Mouse (Mus musculus): Measurements from ENCODE around the gene Engase. TPM values are rescaled to one million over a fixed set of nuclear protein-coding genes. Genes with fewer than 3 reads are reported as not detected.
A peak's percentile ranks its signal among the peaks of the same experiment; 100 is the strongest.

Gene Engase
- polyA plus RNA-seq, 1 experiment: 2.9 TPM

DNA sequence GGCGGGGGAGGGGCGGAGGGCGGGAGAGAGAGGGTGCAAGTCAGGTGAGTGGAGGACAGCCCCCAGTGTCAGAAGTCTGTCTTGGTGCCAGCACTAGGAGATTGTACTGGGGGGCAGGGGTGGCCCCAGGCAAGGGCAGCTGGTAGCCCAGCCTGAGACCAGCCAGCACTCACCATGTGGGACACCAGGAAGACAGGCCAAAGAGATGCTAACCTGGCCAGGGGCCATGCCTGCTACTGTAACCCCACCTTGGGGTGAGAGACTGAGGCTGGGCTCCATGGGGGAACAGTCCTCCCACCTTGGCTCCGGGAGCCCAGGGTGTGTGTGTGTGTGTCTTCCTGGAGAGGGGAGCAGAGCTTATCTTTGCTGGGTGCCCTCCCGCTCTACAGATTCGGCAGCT is 26.4 kb downstream of the Engase start:
- Histone ChIP-seq H3K27ac (ENCODE audit: control insufficient read depth, insufficient read depth, low read depth, low read length) (no peak overlapping the region), H3K36me3 (ENCODE audit: control insufficient read depth, insufficient read depth, low read length) (no peaks in the 10 kb centered on the region), H3K4me3 (ENCODE audit: control insufficient read depth, low read depth, low read length) (no peak overlapping the region), H3K27me3 (ENCODE audit: control insufficient read depth, insufficient read depth, low read length) (no peaks in the 10 kb centered on the region), H3K4me1 (ENCODE audit: control insufficient read depth, insufficient read depth, low read length) (peaks cover 4% of the 10 kb centered on the region)
- TF ChIP-seq POLR2A (IDR thresholded peaks at IDR 0.05; ENCODE audit: control insufficient read depth, low read depth, low read length): no peak
- no peak for TF ChIP-seq CTCF (IDR thresholded peaks at IDR 0.05; ENCODE audit: control insufficient read depth, insufficient read depth, insufficient replicate concordance, low read depth, low read length)

DNA sequence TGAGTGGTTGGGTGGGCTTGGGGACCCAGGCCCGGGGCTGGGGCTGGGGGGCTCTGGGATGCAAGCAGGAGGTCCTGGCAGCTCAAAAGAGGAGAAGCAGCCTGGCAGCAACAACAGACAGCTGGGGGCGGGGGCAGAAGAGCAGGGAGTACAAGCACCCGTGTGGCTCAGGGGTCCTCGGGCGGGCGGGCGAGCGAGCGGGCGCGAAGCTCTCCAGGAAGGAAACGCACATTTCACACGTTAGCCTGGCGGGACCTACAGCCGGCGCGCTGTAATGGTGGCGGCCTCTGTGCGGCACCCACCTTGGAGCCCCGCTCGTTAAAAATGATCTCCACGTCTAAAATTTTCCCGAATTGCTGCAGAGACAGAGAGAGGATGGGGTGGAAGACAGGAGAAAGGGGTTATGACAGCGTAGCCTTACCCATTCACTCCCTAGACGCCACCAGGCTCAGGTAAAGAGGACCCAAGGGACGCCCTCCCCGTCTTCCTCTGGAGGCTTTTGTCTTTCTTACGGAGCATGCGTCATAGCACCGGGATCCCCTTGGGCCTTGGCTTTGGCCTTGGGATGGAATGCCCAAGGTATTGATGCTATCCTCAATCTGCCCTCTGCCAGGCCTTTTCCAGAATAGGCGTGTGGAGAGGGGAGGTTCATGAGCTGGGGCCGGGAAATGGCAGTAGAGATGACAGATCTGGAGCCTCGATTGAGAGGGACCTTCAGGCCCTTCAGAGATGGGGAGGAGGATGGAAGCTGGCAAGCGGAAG is 27.0 kb downstream of the Engase start:
- H3K36me3 ChIP-seq (ENCODE audit: control insufficient read depth, insufficient read depth, low read length): no peaks in the 10 kb centered on the region
- peaks cover 4% of the 10 kb centered on the region for H3K4me1 ChIP-seq (ENCODE audit: control insufficient read depth, insufficient read depth, low read length)
- TF ChIP-seq CTCF (IDR thresholded peaks at IDR 0.05; ENCODE audit: control insufficient read depth, insufficient read depth, insufficient replicate concordance, low read depth, low read length): no peak
- no peak for TF ChIP-seq POLR2A (IDR thresholded peaks at IDR 0.05; ENCODE audit: control insufficient read depth, low read depth, low read length)
- H3K27ac ChIP-seq (ENCODE audit: control insufficient read depth, insufficient read depth, low read depth, low read length): no peak overlapping the region
- H3K4me3 ChIP-seq (ENCODE audit: control insufficient read depth, low read depth, low read length): no peak overlapping the region
- H3K27me3 ChIP-seq (ENCODE audit: control insufficient read depth, insufficient read depth, low read length): no peaks in the 10 kb centered on the region

DNA sequence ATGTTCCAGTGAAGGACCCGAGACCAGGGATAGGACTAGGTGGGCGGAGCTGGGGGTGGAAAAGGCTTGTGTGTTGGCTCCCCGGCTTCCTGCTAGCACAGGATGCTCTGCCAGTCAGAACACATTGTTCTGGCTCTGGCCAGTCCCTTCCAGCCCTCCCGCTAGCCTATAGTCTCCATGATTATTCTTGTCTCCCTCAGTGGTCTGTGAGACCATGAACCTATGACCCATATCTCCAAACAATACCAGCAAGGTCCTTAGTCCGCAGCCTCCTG is 27.5 kb downstream of the Engase start:
- Histone ChIP-seq H3K36me3 (ENCODE audit: control insufficient read depth, insufficient read depth, low read length) (no peaks in the 10 kb centered on the region), H3K27ac (ENCODE audit: control insufficient read depth, insufficient read depth, low read depth, low read length) (no peak overlapping the region), H3K4me3 (ENCODE audit: control insufficient read depth, low read depth, low read length) (no peak overlapping the region), H3K4me1 (ENCODE audit: control insufficient read depth, insufficient read depth, low read length) (peaks cover 4% of the 10 kb centered on the region), H3K27me3 (ENCODE audit: control insufficient read depth, insufficient read depth, low read length) (no peaks in the 10 kb centered on the region)
- TF ChIP-seq CTCF (IDR thresholded peaks at IDR 0.05; ENCODE audit: control insufficient read depth, insufficient read depth, insufficient replicate concordance, low read depth, low read length): no peak
- TF ChIP-seq POLR2A (IDR thresholded peaks at IDR 0.05; ENCODE audit: control insufficient read depth, low read depth, low read length): no peak

DNA sequence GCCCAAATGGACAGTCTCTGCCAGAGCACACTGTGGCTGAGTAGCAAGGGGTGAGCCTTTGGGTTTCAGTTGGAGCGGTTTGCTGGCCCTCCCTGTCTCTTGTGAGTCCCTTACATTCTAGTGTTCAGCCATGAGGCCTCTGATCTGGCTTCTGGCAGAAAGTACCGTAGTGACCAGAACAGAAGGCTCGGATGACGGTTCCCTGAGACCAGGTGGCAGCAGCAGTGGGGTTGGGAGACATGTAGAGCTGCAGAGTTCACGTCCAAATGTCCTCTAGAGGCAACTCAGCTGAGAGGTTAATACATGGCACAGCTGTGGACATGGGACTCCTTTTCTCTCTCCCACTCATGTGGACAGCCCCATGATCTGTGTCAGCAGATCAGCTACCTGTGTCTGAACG is 30.5 kb downstream of the Engase start:
- no peaks in the 10 kb centered on the region for H3K27me3 ChIP-seq (ENCODE audit: control insufficient read depth, insufficient read depth, low read length)
- H3K27ac ChIP-seq (ENCODE audit: control insufficient read depth, insufficient read depth, low read depth, low read length): no peak overlapping the region
- no peak overlapping the region for H3K4me3 ChIP-seq (ENCODE audit: control insufficient read depth, low read depth, low read length)
- H3K36me3 ChIP-seq (ENCODE audit: control insufficient read depth, insufficient read depth, low read length): no peaks in the 10 kb centered on the region
- TF ChIP-seq CTCF (IDR thresholded peaks at IDR 0.05; ENCODE audit: control insufficient read depth, insufficient read depth, insufficient replicate concordance, low read depth, low read length): no peak
- TF ChIP-seq POLR2A (IDR thresholded peaks at IDR 0.05; ENCODE audit: control insufficient read depth, low read depth, low read length): no peak
- peaks cover 4% of the 10 kb centered on the region for H3K4me1 ChIP-seq (ENCODE audit: control insufficient read depth, insufficient read depth, low read length)

DNA sequence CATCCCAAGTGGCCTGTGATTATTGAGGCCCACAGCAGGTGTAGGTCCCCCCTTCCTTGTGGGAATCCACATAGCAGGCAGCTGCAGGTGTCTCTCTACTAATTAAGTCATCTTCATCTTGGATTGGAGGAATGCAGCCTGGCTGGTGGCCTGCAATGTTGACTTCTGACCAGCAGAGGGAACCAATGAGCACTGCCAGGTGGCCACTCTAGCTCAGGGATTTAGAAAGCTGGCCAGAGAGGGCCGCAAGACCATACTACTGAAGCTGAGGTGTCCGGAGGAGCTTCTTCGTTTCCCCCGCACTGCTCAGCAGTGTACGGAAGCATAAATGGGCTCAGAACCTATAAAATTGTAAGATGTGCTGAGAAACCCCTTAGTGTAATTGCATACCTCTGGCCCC is 31.3 kb downstream of the Engase start:
- H3K27me3 ChIP-seq (ENCODE audit: control insufficient read depth, insufficient read depth, low read length): no peaks in the 10 kb centered on the region

DNA sequence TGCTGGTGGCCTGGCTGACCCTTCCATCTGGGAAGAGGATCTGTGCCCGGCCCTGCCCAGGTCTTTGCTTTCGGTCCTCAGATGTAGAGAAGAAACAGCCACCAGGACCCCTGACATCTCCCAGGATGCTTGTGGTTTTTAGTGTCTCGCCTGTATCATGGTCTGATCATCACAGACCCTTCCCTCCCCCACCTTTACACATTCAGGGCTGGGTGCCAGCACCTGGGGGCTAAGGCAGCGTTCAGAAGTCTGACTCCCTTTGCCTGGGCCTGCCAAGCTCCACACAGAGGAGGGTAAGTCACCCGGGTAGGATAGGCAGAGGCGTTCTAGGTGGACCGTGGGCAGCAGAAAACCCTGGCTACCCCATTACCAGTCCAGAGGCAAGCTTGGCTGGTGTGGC is 31.7 kb downstream of the Engase start:
- Histone ChIP-seq H3K27ac (ENCODE audit: control insufficient read depth, insufficient read depth, low read depth, low read length) (no peak overlapping the region), H3K4me3 (ENCODE audit: control insufficient read depth, low read depth, low read length) (no peak overlapping the region), H3K4me1 (ENCODE audit: control insufficient read depth, insufficient read depth, low read length) (peaks cover 4% of the 10 kb centered on the region), H3K36me3 (ENCODE audit: control insufficient read depth, insufficient read depth, low read length) (no peaks in the 10 kb centered on the region), H3K27me3 (ENCODE audit: control insufficient read depth, insufficient read depth, low read length) (no peaks in the 10 kb centered on the region)
- TF ChIP-seq CTCF (IDR thresholded peaks at IDR 0.05; ENCODE audit: control insufficient read depth, insufficient read depth, insufficient replicate concordance, low read depth, low read length): no peak
- TF ChIP-seq POLR2A (IDR thresholded peaks at IDR 0.05; ENCODE audit: control insufficient read depth, low read depth, low read length): no peak

More for the DNA sequence above, 31.3 kb downstream of the Engase start:
- no peak for TF ChIP-seq POLR2A (IDR thresholded peaks at IDR 0.05; ENCODE audit: control insufficient read depth, low read depth, low read length)
- peak; percentile 94 for TF ChIP-seq CTCF (IDR thresholded peaks at IDR 0.05; ENCODE audit: control insufficient read depth, insufficient read depth, insufficient replicate concordance, low read depth, low read length)
- Histone ChIP-seq H3K4me3 (ENCODE audit: control insufficient read depth, low read depth, low read length) (no peak overlapping the region), H3K27ac (ENCODE audit: control insufficient read depth, insufficient read depth, low read depth, low read length) (no peak overlapping the region), H3K36me3 (ENCODE audit: control insufficient read depth, insufficient read depth, low read length) (no peaks in the 10 kb centered on the region), H3K4me1 (ENCODE audit: control insufficient read depth, insufficient read depth, low read length) (peaks cover 4% of the 10 kb centered on the region)

DNA sequence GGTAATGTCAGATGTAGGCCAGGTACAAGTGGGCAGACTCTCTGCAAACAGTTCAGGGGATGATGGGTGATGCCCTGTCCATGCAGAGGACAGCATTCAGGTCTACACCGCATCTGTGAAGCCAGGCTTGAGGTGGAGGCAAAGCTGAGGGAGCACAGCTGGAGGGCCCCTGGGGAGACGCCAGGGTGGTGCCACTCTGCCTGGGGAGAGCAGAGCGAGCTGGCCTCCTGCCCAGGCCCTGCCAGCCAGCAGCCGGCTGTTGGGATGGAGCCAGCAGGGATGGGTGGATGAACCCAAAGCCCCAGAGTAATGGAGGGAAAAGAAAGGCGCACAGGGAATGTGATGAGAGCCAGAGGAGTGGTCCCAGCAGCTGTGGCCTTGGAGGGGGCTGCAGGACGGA is 35.2 kb downstream of the Engase start:
- H3K27ac ChIP-seq (ENCODE audit: control insufficient read depth, insufficient read depth, low read depth, low read length): no peak overlapping the region
- H3K27me3 ChIP-seq (ENCODE audit: control insufficient read depth, insufficient read depth, low read length): no peaks in the 10 kb centered on the region
- no peak overlapping the region for H3K4me3 ChIP-seq (ENCODE audit: control insufficient read depth, low read depth, low read length)
- H3K36me3 ChIP-seq (ENCODE audit: control insufficient read depth, insufficient read depth, low read length): no peaks in the 10 kb centered on the region
- TF ChIP-seq CTCF (IDR thresholded peaks at IDR 0.05; ENCODE audit: control insufficient read depth, insufficient read depth, insufficient replicate concordance, low read depth, low read length) (no peak), POLR2A (IDR thresholded peaks at IDR 0.05; ENCODE audit: control insufficient read depth, low read depth, low read length) (no peak)
- H3K4me1 ChIP-seq (ENCODE audit: control insufficient read depth, insufficient read depth, low read length): no peaks in the 10 kb centered on the region

Measured in testis, adult 2 months (tissue).